Mouse (Mus musculus) ovary, postnatal 14 days (tissue): ENCODE data around the gene Upk3b.

Experiments
- DNase-seq: peaks from one replicate; pipeline ENCODE4 v3.0.0; 2022; ENCODE audit warnings: low spot score

The Upk3b gene

GRCm38 (mm10) chr5:136038258-136039214, at the start of gene Upk3b:
Gene Upk3b, plus strand, starts transcription at chr5:136038496.
- no peak for DNase-seq

GRCm38 (mm10) chr5:135990601-135991000, 47.7 kb upstream of the Upk3b start:
- DNase-seq = no peak

GRCm38 (mm10) chr5:135993381-135993965, 44.8 kb upstream of the Upk3b start:
- DNase-seq = no peak

GRCm38 (mm10) chr5:135994335-135994724, 44.0 kb upstream of the Upk3b start:
- DNase-seq = no peak

- peak; percentile 84 for DNase-seq
These were observed 43.3 kb upstream of the Upk3b start, which contains the start of gene Dtx2 for GRCm38 (mm10) chr5:135994725-135995687. Gene Dtx2, plus strand, starts transcription at chr5:135994800.

- DNase-seq = no peak
These were observed 42.1 kb upstream of the Upk3b start for GRCm38 (mm10) chr5:135996162-135996561.

GRCm38 (mm10) chr5:136001222-136001621, 37.1 kb upstream of the Upk3b start:
- no peak for DNase-seq

- no peak for DNase-seq
These were observed 36.0 kb upstream of the Upk3b start for GRCm38 (mm10) chr5:136002325-136002724.

- no peak for DNase-seq
These were observed 35.5 kb upstream of the Upk3b start for GRCm38 (mm10) chr5:136002751-136003151.

GRCm38 (mm10) chr5:136004537-136004936, 33.8 kb upstream of the Upk3b start:
- DNase-seq = no peak

GRCm38 (mm10) chr5:136007745-136008144, 30.6 kb upstream of the Upk3b start:
- no peak for DNase-seq

GRCm38 (mm10) chr5:136014877-136015276, 23.4 kb upstream of the Upk3b start:
- DNase-seq = peak; percentile 33

GRCm38 (mm10) chr5:136015586-136015985, 22.7 kb upstream of the Upk3b start:
- DNase-seq = no peak

- DNase-seq = peak; percentile 42
These were observed 22.1 kb upstream of the Upk3b start for GRCm38 (mm10) chr5:136016014-136016876.

- DNase-seq = no peak
These were observed 21.0 kb upstream of the Upk3b start for GRCm38 (mm10) chr5:136017262-136017661.

GRCm38 (mm10) chr5:136018726-136019125, 19.6 kb upstream of the Upk3b start:
- DNase-seq = no peak

GRCm38 (mm10) chr5:136019907-136020306, 18.4 kb upstream of the Upk3b start:
- DNase-seq = no peak

- DNase-seq = no peak
These were observed 12.6 kb upstream of the Upk3b start for GRCm38 (mm10) chr5:136025712-136026111.

- DNase-seq = no peak
These were observed 11.4 kb upstream of the Upk3b start for GRCm38 (mm10) chr5:136026859-136027258.

- DNase-seq = no peak
These were observed 10.5 kb upstream of the Upk3b start for GRCm38 (mm10) chr5:136027612-136028311.
